Mouse (Mus musculus): Measurements from ENCODE around the gene Eif6. TPM values are rescaled to one million over a fixed set of nuclear protein-coding genes. Genes with fewer than 3 reads are reported as not detected.

Eif6 gene
- polyA plus RNA-seq, 1 experiment from 2014 or later = 163 TPM

- 22% methylated on average over 6 of the region's 6 CpGs for WGBS
- H3K27ac ChIP-seq (ENCODE audit: low read length) = no peak overlapping the region
- H3K4me2 ChIP-seq (ENCODE audit: low read depth, low read length) = no peak overlapping the region
- H3K36me3 ChIP-seq (ENCODE audit: control insufficient read depth, insufficient read depth, low read length) = no peaks in the 10 kb centered on the region
- no peak overlapping the region for H3K9ac ChIP-seq (ENCODE audit: low read length)
- no peaks in the 10 kb centered on the region for H3K27me3 ChIP-seq (ENCODE audit: control insufficient read depth, insufficient read depth, low read depth, low read length)
- H3K4me1 ChIP-seq (replicated peaks; ENCODE audit: control insufficient read depth, insufficient read depth, low read length) = no peaks in the 10 kb centered on the region
- H3K9me3 ChIP-seq (ENCODE audit: control insufficient read depth, low read length) = no peaks in the 10 kb centered on the region
- H3K4me3 ChIP-seq (ENCODE audit: low read length) = no peak overlapping the region
- no peak for ATAC-seq (ENCODE audit: low read depth)
Measured at GRCm38 (mm10) chr2:155805231-155805924, 21.3 kb downstream of the Eif6 start.

DNA sequence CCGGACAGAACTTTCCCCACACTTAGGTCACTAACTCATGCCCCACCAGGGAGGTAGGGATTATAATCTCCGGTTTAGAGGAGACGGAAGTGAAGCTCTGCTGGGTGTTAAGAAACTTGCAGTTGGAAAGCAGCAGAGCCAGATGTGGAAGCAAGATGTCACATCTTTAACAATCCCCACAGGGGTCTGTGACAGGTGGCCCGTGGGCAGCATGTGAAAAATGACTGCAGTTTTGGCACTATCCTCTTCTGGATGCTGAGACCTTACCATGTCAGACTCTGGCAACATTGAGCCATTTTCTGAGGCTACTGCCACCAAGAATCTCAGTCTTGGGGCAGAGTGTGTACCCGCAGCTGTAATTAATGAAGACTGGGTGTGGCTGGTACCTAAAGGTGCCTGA is 22.7 kb downstream of the Eif6 start:
- Histone ChIP-seq H3K9ac (ENCODE audit: low read length) (no peak overlapping the region), H3K4me3 (ENCODE audit: low read length) (no peak overlapping the region), H3K27ac (ENCODE audit: low read length) (no peak overlapping the region), H3K9me3 (ENCODE audit: control insufficient read depth, low read length) (no peaks in the 10 kb centered on the region), H3K4me2 (ENCODE audit: low read depth, low read length) (no peak overlapping the region), H3K4me1 (replicated peaks; ENCODE audit: control insufficient read depth, insufficient read depth, low read length) (no peaks in the 10 kb centered on the region), H3K36me3 (ENCODE audit: control insufficient read depth, insufficient read depth, low read length) (no peaks in the 10 kb centered on the region), H3K27me3 (ENCODE audit: control insufficient read depth, insufficient read depth, low read depth, low read length) (no peaks in the 10 kb centered on the region)
- ATAC-seq (ENCODE audit: low read depth) = no peak
- 58% methylated on average over 5 of the region's 5 CpGs for WGBS

GRCm38 (mm10) chr2:155802761-155803160 is 24.0 kb downstream of the Eif6 start:
- Histone ChIP-seq H3K27me3 (ENCODE audit: control insufficient read depth, insufficient read depth, low read depth, low read length) (no peaks in the 10 kb centered on the region), H3K4me3 (ENCODE audit: low read length) (no peak overlapping the region), H3K9me3 (ENCODE audit: control insufficient read depth, low read length) (no peaks in the 10 kb centered on the region), H3K4me1 (replicated peaks; ENCODE audit: control insufficient read depth, insufficient read depth, low read length) (no peaks in the 10 kb centered on the region), H3K9ac (ENCODE audit: low read length) (no peak overlapping the region), H3K4me2 (ENCODE audit: low read depth, low read length) (no peak overlapping the region), H3K27ac (ENCODE audit: low read length) (no peak overlapping the region), H3K36me3 (ENCODE audit: control insufficient read depth, insufficient read depth, low read length) (no peaks in the 10 kb centered on the region)
- WGBS = 52% methylated on average over 3 of the region's 3 CpGs
- ATAC-seq (ENCODE audit: low read depth) = no peak

- no peak for ATAC-seq (ENCODE audit: low read depth)
- Histone ChIP-seq H3K4me1 (replicated peaks; ENCODE audit: control insufficient read depth, insufficient read depth, low read length) (no peaks in the 10 kb centered on the region), H3K27me3 (ENCODE audit: control insufficient read depth, insufficient read depth, low read depth, low read length) (no peaks in the 10 kb centered on the region), H3K9me3 (ENCODE audit: control insufficient read depth, low read length) (no peaks in the 10 kb centered on the region), H3K4me2 (ENCODE audit: low read depth, low read length) (no peak overlapping the region), H3K27ac (ENCODE audit: low read length) (no peak overlapping the region), H3K36me3 (ENCODE audit: control insufficient read depth, insufficient read depth, low read length) (no peaks in the 10 kb centered on the region), H3K4me3 (ENCODE audit: low read length) (no peak overlapping the region), H3K9ac (ENCODE audit: low read length) (no peak overlapping the region)
- 53% methylated on average over 3 of the region's 3 CpGs for WGBS
Measured at GRCm38 (mm10) chr2:155798613-155799012, 28.1 kb downstream of the Eif6 start.

- no peaks in the 10 kb centered on the region for H3K36me3 ChIP-seq (ENCODE audit: control insufficient read depth, insufficient read depth, low read length)
- no peaks in the 10 kb centered on the region for H3K4me1 ChIP-seq (replicated peaks; ENCODE audit: control insufficient read depth, insufficient read depth, low read length)
- H3K4me3 ChIP-seq (ENCODE audit: low read length) = no peak overlapping the region
- no peaks in the 10 kb centered on the region for H3K9me3 ChIP-seq (ENCODE audit: control insufficient read depth, low read length)
- no peaks in the 10 kb centered on the region for H3K27me3 ChIP-seq (ENCODE audit: control insufficient read depth, insufficient read depth, low read depth, low read length)
- H3K9ac ChIP-seq (ENCODE audit: low read length) = no peak overlapping the region
- WGBS = 75% methylated on average over 12 of the region's 12 CpGs
- no peak for ATAC-seq (ENCODE audit: low read depth)
- no peak overlapping the region for H3K4me2 ChIP-seq (ENCODE audit: low read depth, low read length)
- no peak overlapping the region for H3K27ac ChIP-seq (ENCODE audit: low read length)
Measured at GRCm38 (mm10) chr2:155794674-155795445, 31.9 kb downstream of the Eif6 start.

DNA sequence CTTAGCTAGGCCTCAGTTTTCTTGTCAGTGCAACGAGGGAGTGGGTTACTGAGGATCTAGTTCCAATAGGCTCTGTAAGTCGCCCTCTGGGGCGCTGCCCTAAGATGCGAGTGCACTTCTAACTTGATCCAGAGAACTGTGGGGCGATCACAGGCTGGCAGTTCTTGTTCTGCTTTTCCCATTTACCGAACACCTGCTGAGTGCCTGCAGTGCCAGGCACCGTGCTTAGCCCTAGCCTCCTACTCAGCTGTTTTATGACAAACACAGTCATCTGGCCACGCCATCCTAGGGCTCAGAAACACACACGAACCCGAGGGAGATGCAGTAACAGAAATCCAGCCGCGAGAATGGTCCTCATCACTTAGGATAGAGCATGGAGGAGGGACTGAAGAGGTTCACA is 33.8 kb downstream of the Eif6 start:
- no peak overlapping the region for H3K9ac ChIP-seq (ENCODE audit: low read length)
- 31% methylated on average over 12 of the region's 12 CpGs for WGBS
- H3K4me1 ChIP-seq (replicated peaks; ENCODE audit: control insufficient read depth, insufficient read depth, low read length) = no peaks in the 10 kb centered on the region
- H3K4me2 ChIP-seq (ENCODE audit: low read depth, low read length) = no peak overlapping the region
- H3K27ac ChIP-seq (ENCODE audit: low read length) = no peak overlapping the region
- H3K36me3 ChIP-seq (ENCODE audit: control insufficient read depth, insufficient read depth, low read length) = no peaks in the 10 kb centered on the region
- ATAC-seq (ENCODE audit: low read depth) = no peak
- H3K27me3 ChIP-seq (ENCODE audit: control insufficient read depth, insufficient read depth, low read depth, low read length) = no peaks in the 10 kb centered on the region
- no peaks in the 10 kb centered on the region for H3K9me3 ChIP-seq (ENCODE audit: control insufficient read depth, low read length)
- no peak overlapping the region for H3K4me3 ChIP-seq (ENCODE audit: low read length)

GRCm38 (mm10) chr2:155787949-155788931 is 38.5 kb downstream of the Eif6 start:
- Histone ChIP-seq H3K4me1 (replicated peaks; ENCODE audit: control insufficient read depth, insufficient read depth, low read length) (no peaks in the 10 kb centered on the region), H3K9ac (ENCODE audit: low read length) (no peak overlapping the region), H3K27me3 (ENCODE audit: control insufficient read depth, insufficient read depth, low read depth, low read length) (no peaks in the 10 kb centered on the region), H3K9me3 (ENCODE audit: control insufficient read depth, low read length) (no peaks in the 10 kb centered on the region), H3K27ac (ENCODE audit: low read length) (no peak overlapping the region), H3K4me2 (ENCODE audit: low read depth, low read length) (no peak overlapping the region), H3K36me3 (ENCODE audit: control insufficient read depth, insufficient read depth, low read length) (no peaks in the 10 kb centered on the region), H3K4me3 (ENCODE audit: low read length) (no peak overlapping the region)
- WGBS = 57% methylated on average over 18 of the region's 18 CpGs
- ATAC-seq (ENCODE audit: low read depth) = no peak

DNA sequence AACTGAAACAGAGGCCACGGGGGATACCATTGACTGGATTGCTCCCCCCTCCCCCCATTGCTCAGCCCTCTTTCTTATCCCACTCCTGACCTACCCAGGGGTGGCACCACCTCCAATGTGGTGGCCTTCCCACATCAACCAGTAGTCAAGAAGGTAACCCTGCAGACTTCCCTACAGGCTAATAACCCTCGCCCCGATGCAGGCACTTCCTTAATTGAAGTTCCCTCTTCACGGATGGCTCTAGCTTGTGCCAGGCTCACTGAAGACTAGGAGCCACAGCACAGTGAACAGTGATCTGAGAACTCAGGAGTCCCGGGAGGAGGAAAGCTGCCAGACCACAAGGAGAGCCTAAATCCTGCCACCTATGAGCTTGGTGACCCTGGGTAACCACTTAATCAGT is 39.8 kb downstream of the Eif6 start:
- Histone ChIP-seq H3K4me1 (replicated peaks; ENCODE audit: control insufficient read depth, insufficient read depth, low read length) (no peaks in the 10 kb centered on the region), H3K4me2 (ENCODE audit: low read depth, low read length) (no peak overlapping the region), H3K4me3 (ENCODE audit: low read length) (no peak overlapping the region), H3K27ac (ENCODE audit: low read length) (no peak overlapping the region), H3K36me3 (ENCODE audit: control insufficient read depth, insufficient read depth, low read length) (no peaks in the 10 kb centered on the region), H3K9ac (ENCODE audit: low read length) (no peak overlapping the region), H3K9me3 (ENCODE audit: control insufficient read depth, low read length) (no peaks in the 10 kb centered on the region), H3K27me3 (ENCODE audit: control insufficient read depth, insufficient read depth, low read depth, low read length) (no peaks in the 10 kb centered on the region)
- 70% methylated on average over 5 of the region's 5 CpGs for WGBS
- no peak for ATAC-seq (ENCODE audit: low read depth)

DNA sequence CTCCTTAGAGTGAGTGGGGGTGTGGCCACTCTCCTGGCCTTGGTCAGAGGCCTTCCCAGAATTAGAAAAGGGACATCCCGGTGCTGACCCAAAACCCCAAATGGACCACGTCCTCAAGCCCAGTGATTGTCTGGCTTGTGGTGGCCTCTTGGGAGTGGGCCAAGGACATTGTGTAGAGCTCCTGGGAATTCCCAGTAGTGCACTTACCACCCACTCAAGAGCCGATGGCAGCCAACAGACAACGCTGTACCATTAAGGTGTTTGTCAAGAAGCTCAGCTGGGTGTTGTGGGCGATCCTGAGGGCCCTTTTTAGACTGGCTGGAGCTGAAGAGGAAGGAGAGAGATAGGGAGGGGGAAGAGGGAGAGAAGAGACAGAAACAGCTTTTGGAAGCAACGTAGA is 42.2 kb downstream of the Eif6 start:
- H3K27me3 ChIP-seq (ENCODE audit: control insufficient read depth, insufficient read depth, low read depth, low read length) = no peaks in the 10 kb centered on the region
- H3K36me3 ChIP-seq (ENCODE audit: control insufficient read depth, insufficient read depth, low read length) = no peaks in the 10 kb centered on the region
- H3K4me3 ChIP-seq (ENCODE audit: low read length) = no peak overlapping the region
- H3K9me3 ChIP-seq (ENCODE audit: control insufficient read depth, low read length) = no peaks in the 10 kb centered on the region
- 60% methylated on average over 6 of the region's 6 CpGs for WGBS
- no peak for ATAC-seq (ENCODE audit: low read depth)
- no peak overlapping the region for H3K9ac ChIP-seq (ENCODE audit: low read length)
- H3K4me1 ChIP-seq (replicated peaks; ENCODE audit: control insufficient read depth, insufficient read depth, low read length) = no peaks in the 10 kb centered on the region
- H3K4me2 ChIP-seq (ENCODE audit: low read depth, low read length) = no peak overlapping the region
- no peak overlapping the region for H3K27ac ChIP-seq (ENCODE audit: low read length)

All from lung, embryonic 16.5 days (tissue).